Mouse (Mus musculus) megakaryocyte progenitor cell, adult 5-6 weeks (primary cell): ENCODE data around the gene Tmem97. TPM values are rescaled to one million over a fixed set of nuclear protein-coding genes. Genes with fewer than 3 reads are reported as not detected.
"Not testable (repeated sequence)": the region's sequence is repeated elsewhere in the genome, so short reads cannot be mapped to it uniquely, and the experiment has no call there.

ENCODE experiments used
- ATAC-seq: replicated peaks from 2 replicates; pipeline ENCODE4 v1.8.0; 2016; ENCODE audit warnings: mild to moderate bottlenecking, moderate TSS enrichment, inconsistent platforms; ENCODE audit not compliant: poor library complexity
- total RNA-seq, 2 experiments: library from RNA; stranded (forward) in 1 of 2; stranded (reverse) in 1 of 2; fragments of 157-497, 149-512 nt in 1 of 2; fragments of 200-1000 nt in 1 of 2; gene quantifications; 2 replicates each; pipeline versions ENCODE4 v1.2.3 to v1.2.4; 2015 to 2017

Tmem97 gene
- total RNA-seq, 2 experiments from 2014 or later = 77.5 to 108 TPM

- no peak for ATAC-seq
Observed at GRCm38 (mm10) chr11:78555623-78556022, 5.0 kb upstream of the Tmem97 start.

GRCm38 (mm10) chr11:78551059-78551398, 452 bp upstream of the Tmem97 start:
- ATAC-seq = no peak

- no peak for ATAC-seq
Observed at GRCm38 (mm10) chr11:78549491-78549987, 1.0 kb downstream of the Tmem97 start.

GRCm38 (mm10) chr11:78547718-78548460, 2.7 kb downstream of the Tmem97 start:
- ATAC-seq = no peak

GRCm38 (mm10) chr11:78545181-78545580, 5.4 kb downstream of the Tmem97 start:
- no peak for ATAC-seq

- peak; percentile 44; the same call in 1 of the 2 replicates for ATAC-seq
Observed at GRCm38 (mm10) chr11:78544449-78545111, 6.0 kb downstream of the Tmem97 start.

- ATAC-seq = no peak
Observed at GRCm38 (mm10) chr11:78540358-78540757, 10.2 kb downstream of the Tmem97 start.

- ATAC-seq = no peak
Observed at GRCm38 (mm10) chr11:78536690-78537084, 13.9 kb downstream of the Tmem97 start.

DNA sequence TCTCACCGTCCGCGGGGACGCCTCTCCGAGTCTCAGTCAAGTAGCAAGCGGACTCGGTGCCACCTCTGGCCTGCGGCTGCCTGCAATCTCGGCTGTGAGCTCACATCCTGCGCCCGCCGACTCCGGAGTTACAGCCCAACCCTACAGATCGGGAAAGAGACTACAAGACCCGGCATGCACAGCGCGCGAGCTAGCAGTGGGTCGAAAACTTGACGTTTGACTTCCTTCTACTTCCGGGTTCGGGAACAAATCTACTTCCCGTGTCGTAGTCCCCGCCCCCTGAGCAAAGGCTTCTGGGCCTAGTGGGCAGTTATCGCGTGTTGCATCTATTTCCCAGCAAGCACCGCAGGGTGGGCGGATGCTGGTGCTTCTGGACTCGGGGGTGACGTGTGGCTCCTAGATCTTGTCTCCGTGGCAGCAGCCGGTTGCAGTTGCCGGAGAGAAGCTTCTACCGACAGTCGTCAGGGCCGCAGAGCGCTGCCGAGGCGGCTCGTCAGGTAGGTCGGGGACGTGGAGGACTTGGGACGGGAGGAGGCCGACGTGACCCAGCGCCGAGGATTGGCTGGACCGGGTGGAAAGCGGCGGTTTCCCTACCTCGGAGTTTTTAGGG, 14.4 kb downstream of the Tmem97 start, which contains the start of the genes Tnfaip1 and Ift20:
TSS of gene Tnfaip1 (minus strand) at position 253 of the 610 bp plus-strand sequence.
TSS of gene Ift20 (plus strand) at position 282 of the 610 bp plus-strand sequence.
- peak; percentile 98 for ATAC-seq

DNA sequence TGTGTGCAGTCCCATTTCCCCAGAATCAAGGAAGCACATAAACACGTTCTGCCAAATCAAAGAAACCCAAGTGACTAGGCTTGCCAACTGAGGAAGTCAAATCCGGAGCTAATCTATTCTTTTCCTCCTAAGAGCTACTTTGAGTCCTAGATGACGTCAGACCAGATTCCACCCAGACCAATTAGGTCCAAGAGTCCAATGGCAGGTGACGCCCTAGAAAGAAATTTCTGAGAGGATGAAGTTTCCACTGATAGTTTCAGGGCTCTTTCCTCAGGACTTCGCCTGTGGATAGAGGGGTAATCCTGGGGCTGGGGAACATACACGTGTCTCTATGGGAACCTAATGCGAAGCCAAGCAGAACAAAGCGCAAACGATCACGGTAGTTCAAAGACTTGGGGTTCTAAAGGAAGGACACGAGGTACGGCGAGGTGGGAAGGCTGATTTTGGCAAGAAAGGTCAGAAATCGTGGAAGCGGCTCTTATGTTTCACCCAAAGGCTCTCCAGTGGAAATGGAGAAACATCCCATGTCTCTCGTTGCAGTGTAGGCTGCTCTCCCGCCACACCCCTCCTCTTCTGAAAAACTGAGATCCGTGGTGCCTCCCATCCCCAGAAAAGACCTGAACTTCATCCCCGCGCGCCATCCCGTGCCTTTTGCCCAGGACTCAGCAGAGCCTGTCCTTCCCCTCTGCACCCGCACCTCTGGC, 15.0 kb downstream of the Tmem97 start:
- ATAC-seq = no peak; the same call in 1 of the 2 replicates

- ATAC-seq = no peak
Observed at GRCm38 (mm10) chr11:78534516-78534915, 16.1 kb downstream of the Tmem97 start.

DNA sequence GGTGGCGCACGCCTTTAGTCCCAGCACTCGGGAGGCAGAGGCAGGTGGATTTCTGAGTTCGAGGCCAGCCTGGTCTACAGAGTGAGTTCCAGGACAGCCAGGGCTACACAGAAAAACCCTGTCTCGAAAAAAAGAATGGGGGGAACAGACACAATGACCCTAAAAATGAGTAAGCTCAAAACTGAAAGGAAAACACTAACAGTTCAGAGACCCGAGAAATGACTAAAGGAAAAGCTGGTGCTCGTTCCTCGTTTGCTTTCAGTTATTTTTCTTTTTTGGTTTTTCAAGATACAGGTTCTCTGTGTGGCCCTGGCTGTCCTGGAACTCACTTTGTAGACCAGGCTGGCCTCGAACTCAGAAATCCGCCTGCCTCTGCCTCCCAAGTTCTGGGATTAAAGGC, 19.1 kb downstream of the Tmem97 start:
- not testable (repeated sequence) for ATAC-seq

- ATAC-seq = no peak
Observed at GRCm38 (mm10) chr11:78531046-78531445, 19.5 kb downstream of the Tmem97 start.

DNA sequence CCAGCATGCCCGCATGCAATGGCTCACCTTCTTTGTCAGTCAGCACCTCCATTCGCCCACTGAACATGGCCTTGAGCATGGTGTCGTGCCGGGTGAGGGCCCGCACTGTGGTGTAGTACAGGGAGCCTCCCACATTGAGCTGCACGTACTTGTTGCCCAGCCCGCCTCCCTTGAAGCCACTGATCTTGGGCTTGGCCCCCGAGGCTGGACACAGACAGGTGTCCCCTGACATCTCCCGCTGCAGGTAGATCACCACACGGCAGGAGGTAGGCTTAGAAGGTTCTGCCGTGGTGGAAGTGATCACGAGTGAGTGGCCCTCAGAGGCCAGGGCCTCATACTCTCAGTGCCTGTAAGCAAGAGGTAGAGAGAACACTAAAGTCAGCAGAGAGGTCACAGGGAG, 20.6 kb downstream of the Tmem97 start:
- ATAC-seq = no peak

DNA sequence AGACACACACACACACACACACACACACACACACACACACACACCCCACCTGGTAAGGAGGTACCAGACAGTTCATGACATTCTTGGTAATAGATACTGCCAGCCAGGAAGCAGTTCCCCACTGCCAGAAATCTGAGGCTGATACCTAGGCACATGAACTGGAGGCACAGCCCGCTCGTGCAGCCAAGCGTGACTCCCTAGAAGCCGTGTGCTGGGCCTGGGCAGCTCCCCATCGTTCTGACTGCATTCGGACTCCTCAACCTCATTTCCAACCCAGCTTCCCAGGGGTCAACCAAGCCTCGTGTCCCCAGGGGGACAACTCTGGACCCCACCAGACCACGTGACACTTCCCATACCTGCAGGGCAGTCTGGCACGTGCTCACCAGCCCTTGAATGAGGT, 21.9 kb downstream of the Tmem97 start:
- no peak for ATAC-seq

DNA sequence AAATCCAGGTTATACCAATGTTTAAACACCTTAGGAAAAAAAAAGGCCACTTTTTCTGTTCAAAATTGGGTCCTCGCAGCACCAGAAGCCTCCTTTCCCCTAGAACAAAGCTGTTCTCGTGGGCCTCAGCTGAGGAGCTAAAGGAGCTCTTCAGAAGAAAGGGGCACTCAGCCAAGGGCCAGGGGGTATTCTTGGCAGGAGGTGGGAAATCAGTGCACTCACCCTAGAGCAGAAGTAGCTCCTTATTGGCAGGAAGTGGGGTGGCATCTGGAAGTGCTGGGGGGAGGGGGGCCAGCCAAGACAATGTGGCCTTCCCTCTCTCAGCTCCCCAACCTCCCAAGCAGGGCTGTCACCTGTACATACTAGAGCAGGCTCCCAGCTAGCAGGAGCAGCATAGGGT, 25.7 kb downstream of the Tmem97 start:
- ATAC-seq = no peak

DNA sequence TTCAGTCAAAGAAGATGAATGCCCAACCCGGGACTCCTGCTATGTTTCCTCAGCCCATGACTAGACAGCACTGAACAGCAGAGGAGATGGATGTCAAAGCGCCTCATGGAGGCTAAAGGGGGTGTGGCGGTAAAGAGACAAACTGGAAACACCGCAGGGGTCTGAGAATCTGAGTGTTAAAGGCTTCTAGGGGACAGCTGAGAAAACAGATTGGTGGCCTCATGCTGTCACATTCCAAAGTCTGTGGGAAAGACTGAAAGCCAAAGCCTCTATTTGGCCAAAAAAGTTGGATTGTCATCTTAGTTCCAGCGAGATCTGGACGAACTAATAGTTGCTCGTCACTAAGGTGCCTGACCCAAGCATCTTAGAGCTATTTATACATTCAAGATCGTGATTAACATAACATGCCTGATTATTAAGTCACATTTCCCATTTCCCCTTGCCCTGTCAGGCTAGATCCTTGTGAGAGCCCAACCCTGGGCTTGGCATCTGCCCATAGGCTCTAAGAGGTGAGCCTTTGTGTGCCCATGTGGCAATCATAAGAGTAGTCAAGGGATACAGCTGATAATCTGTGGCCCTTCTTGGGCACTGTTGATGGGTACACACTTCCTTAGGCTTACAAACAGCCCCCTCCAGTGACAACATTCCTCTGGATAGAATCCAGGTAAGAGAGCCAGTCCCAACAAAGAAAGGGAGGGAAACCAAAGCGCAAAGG, 27.2 kb downstream of the Tmem97 start:
- no peak for ATAC-seq

DNA sequence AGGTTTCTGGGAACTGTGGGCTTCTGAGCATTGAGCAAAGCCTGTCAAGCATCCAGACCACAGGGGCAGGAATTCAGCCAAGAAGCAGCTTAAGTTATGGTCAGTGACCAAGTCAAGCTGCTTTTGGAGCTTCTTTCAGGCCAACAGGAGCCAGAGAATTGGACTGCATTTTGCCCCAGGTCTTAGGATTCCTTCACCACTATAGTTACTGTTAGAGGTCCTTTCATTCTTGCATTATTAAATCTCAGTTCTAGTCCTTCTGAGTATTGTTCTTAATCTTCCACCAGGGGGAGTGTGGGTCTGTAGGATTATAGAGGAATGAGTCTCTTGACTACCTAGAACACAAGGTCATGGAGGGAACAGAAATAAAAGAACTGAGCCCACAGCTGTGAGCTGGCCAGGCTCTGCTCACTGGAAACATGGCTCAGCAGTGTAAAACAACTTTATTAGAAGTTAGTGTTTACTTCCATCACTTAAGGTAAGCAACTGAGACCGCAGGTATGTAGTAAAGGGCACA, 28.0 kb downstream of the Tmem97 start:
- peak; percentile 58 for ATAC-seq

DNA sequence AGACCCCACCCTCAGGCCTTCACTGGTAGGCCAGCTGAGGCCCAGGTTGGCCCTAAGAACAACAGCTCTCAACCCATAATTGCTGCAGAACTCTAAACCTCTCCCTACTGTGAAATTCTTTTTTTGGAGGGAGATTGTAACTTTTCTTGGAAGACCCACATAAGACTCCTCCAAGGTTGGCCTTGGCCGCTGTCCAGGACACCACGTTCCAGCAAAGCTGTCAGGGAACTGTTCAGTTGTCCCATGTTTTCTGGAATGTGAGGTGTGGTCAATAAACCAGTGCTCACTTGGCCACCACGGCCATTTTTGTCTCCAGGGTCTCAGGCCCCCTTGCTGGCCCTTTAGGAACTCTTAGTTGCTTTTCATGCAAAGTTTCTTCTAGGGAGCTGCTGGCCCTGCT, 28.7 kb downstream of the Tmem97 start:
- ATAC-seq = no peak

- no peak for ATAC-seq
Observed at GRCm38 (mm10) chr11:78518931-78519330, 31.6 kb downstream of the Tmem97 start.
